Mouse (Mus musculus): ENCODE results near the gene Lsm10.

Lsm10 gene

DNA sequence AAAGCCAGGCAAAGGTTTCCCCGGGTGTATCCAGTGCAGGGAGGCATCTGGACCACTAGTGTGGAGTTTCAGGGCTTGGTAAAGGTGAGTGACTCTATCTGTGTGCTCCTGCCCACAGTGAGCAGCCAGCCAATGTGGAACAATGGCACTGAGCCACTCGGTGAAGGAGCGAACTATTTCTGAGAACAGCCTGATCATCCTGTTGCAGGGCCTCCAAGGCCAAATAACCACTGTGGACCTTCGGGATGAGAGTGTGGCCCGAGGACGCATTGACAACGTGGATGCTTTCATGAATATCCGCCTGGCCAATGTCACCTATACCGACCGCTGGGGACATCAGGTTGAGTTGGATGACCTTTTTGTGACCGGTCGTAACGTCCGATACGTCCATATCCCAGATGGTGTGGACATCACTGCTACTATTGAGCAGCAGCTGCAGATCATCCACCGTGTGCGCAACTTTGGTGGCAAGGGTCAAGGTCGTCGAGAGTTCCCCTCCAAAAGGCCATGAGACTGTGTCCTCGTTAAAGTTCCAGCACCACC, 1.4 kb downstream of the Lsm10 start:
- DNase-seq, result no peak

DNA sequence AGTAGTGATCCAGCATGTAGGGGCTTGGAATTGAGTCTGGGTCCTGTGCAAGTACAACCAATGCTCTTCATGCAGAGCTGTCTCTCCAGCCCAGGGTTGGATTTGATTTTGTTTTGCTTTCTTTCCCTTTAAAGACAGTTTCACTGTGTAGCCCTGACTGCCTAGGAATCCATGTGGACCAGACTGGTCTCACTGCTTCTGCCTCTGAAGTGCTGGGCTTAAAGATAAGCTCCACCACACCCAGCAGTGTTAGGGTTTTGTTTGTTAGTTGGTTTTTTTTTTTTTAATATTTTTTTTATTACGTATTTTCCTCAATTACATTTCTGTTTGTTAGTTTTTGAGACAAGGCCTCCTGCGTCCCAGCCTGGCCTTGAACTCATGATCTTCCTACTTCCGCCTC, 2.9 kb downstream of the Lsm10 start:
- DNase-seq, result no peak

DNA sequence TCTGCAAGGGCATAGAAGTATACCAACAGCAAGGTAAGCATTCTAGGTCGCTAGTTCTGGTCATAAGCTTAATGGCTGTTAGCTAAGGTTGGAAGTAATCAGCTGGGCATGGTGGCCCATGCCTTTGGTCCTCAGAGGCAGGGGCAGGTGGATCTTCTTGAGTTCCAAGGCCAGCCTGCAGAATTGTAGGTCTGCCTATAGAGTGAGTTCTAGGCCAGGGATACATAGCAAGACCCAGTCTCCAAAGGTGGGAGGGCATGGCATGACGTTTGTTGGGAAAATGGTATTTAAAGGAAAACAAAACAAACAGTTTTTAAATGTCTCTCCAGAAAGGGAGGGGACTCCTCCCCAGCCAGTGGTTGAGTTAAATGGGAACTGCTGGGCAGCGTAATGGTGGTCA, 4.3 kb downstream of the Lsm10 start:
- no peak for DNase-seq

DNA sequence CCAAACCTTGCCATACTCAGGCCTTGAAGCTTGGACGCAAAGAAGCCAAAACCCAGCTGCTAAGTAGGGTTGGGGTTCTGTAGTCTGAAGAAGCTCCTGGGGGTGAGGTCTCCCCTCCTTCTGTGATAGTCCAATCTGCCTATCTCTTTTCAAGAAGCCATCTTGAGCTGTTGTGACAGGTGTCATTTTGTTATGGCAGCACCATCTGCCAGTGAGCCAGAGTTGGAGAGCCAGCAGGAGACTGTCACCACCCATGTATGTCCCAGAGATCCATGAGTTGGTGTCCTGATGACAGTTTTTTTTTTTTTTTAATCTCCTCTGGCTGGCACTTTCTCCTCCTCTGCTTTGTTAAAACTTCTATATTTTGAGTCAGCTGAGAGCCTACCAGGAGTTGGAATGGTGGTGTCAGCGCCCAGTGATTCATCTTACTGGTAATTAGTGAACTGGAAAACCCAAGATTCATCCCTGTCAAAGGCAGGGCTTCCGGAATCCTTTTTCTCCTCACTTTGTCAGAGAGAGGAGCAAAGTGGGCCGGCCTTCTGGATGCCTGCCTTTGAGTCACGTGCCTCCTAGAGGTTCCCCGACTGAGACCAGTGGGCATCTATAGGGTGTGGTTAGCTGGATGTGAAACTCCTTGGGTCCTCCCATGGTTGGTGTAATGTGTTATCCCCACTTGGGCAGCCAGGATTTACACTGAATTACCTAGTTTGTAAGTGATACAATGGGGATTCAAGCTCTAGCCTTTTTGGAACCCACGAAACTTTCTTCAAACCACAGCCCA, 5.8 kb downstream of the Lsm10 start:
- no peak for DNase-seq

DNA sequence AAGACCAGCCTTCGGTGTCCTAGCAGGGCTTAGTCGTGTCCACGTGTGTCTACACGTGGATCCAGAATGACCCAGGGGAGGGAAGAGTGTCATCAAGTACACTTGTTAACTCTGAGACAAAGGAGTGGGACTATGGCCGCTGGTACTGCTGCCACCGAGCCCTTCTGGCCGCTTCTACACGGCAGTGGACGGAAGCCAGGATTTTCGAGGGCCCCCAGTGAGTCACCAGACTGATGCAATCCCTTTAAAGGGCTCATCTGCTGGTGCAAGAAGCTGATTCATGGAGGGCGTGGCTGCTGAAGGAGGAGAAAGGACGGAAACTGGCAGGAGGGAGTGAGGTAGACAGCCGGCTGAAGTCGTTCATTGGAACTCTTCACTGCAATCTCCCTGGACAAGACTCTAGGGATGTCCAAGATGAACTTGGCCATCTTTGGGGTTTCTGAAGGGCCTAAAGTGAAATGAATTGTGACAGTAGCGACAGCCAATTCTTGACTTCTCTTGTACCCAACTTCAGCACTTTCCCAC, 6.7 kb downstream of the Lsm10 start:
- peak; percentile 63 for DNase-seq

DNA sequence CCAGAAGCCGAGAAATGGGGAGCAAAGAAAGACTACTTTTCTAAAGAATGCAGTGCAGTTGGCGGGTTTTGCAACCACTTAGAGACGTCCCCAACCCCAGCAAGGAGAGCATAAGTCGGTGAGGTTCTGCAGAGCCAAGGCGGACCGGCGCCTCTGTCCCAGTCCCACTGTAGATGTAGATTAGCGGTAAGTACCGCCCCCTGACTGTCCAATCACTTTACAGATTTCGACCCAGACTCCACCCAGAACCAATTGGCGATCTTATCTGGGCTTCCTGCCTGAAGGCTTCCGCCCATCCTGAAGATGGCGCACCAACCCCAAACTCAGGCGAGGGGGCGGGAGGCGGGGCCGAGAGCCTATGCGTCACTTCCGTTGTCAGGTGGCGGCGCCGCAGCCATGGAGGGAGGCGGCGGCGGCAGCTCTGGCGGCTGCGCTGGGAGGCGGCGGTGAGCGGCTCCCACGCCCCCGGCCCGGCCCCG, 7.2 kb downstream of the Lsm10 start, which contains the start of gene Stk40:
Gene Stk40 (plus strand): TSS at position 368 of the 479 bp plus-strand sequence.
- peak; percentile 97 for DNase-seq

DNA sequence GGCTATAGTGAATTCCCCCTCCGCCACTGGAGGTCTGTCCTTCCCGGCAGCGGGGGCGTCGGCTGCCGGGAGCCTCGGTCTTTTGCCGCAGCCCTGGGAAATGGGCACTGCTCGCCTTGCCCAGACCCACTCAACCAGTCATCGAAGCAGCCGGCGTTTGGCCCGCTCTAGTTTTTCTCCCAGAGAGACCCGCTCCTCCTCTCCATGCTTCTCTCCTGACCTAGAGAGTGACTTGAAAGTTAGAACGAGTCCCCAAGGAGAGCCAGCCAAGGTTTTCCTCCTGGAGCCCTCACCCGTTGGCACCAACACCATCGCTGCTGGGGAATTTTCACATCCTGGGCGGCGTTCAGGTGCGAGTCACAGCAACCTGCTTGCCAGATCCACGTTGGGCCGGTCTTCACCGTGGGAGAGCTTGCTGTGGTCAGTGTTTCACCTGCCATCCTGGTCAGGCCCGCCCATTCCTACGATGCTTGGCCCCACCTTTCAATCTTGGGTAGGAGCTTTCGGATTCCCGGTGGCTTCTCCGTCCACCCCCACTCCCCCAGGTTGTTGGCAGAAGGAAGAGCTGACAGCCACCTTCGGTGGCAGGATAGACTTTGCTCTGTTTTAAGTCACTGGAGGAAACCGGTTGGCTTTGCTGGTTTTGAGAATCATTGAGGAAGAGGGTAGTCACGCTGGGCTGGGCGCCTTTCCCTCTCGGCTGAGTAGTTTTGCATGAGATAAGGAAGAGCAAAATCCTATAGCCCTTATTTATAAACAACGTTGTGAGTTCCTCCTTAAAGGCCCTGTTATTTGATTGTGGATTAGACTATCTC, 8.0 kb downstream of the Lsm10 start:
- DNase-seq, result no peak

DNA sequence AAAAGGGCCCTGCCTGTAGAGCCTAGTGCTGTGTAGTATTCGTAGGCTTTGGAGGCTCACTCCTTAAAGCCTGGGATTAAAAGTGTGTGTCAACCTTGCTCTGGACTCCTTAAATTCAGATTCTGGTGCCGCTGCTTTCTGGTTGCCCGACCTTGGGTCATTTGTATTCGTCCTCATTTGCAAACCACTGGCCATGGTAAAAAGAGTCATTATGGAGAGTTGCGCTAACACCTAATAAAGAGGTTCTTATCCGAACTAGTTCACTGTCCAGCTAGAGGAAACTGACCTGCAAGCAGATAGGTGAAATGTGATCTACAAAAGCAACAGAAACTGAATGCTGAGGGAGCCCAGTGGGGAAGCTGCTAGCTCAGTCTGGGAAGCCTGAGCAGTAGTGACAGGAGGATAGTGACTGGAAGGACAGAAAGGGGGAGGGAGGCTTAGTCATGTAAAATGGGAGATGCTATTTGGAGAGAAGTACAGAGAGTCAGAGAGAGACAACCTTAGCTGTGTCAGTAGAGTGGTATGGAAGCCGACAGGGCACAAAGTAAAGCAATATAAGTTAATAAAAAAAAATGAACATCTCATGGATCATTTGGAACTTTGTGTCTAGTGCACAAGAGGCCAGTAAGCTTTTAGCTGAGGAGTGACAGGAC, 8.8 kb downstream of the Lsm10 start:
- no peak for DNase-seq

DNA sequence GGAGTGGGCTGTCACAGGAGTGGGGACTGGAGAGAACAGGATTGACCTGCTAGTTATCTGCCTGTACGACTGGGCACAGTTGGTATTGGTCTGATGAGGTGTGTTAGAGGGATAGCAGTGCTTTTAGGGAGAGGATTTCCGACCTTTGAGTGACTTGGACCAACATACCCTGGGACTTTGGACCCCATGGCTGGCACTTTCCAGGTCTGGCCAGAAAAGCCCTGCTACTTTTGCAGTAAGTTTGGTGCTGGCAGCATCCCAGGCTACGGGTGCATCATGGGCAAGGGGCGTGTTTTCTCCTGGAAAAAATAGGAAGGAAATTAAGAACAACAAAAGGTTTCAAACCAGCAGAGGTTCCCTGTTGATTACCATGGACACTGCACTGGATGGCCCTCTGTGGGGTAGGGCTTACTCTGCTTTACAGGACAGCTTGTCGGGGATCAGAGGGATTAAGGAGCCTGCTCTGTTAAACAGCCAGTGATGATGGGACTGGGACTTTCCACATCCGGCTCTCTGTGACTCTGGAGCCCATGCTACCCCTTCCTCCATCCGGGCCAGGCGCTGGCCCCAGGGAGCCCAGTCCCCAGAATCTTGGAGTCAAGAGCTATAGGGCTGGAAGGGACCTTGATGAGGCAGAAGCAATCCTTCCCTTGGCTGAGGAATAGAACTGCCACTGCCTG, 11.8 kb downstream of the Lsm10 start:
- no peak for DNase-seq

DNA sequence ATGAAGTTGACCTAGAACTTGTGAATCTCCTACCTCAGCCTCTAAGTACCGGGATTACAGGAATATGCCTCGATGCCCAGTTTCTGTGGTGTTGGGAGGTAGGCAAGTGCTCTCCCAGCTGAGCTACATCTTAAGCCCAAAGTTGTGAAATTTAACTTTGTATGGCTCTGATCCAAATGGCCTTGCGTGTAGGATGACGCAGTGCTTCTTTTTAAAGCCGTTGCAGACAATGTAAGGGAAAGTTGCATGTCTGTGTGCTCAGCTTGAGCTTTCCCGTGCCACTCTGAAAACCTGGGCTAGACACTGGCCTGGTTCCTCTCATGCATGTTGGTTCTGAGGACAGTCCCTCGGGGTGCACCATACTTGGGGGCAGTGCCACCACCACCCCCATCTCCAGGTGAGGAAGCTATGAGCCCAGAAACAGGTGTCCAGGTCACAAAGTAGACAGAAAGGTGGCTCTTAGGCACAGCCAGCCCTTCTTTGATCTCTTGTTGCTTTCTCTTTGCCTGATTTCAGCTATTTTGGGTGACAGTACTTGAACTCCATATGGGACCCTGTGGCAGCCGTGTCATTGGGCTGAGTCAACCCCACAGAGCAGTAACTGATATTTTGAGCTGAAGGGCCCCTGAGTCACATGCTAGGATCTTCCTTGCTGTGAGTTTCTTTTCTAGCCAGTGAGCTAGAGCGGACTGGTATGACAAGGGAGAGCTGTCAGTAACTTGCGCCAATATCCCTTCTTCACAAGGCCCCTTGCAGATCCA, 13.4 kb downstream of the Lsm10 start:
- DNase-seq, result no peak

DNA sequence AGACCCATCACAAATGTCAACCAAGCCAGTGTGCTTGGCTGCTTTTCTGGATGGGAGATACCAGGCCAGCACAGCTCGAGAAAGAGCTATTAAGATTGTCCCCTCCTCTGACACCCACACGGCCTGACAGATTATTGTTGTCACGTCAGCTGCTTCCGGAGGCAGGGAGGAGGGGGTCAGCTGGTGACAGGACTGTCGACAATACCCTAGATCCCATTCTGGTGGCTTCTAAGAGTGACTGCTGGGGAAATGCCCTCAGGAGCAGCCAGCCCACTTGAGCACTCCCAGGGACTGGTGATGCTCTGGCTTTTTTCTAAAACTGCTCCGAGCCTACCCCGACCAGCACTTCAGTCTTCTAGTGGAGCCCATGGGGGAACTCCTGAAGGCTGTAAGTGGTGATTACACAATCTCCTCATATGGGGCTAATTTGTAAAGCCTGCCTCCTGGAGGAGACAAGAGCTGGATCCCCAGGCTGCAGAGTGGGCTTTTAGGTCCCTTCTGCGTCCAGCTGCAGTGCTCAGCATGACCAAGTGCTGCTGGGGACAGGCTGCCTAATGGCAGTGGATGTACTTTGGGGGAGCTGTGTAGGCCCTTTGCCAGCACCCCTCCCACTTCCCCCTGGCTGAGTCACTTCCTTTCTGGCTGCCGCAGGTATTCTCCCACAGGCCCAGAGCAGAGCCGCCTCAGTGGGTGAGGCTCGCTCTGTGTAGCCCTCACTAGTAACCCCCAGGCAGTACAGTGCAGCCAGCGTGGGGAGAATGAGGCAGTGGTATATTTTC, 14.1 kb downstream of the Lsm10 start:
- peak; percentile 80 for DNase-seq

DNA sequence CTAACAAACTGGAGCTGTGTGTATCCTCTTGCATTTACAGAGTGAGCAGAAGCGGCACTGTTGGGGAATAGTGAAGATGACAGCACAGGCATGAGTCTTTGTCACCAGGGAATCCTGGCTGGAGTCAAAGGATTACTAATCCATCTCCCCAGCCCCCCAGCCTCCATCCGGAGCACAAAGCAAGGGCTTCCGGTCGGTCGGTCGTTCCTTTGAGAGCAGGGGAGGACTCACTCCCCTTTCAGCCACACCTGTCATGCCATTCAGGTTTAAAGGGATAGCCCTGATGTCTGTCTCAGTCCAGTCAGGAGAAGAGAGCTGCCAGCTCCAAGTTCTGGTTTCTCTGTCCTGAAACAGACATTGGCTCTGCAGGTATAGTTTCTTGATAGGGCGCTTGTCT, 14.7 kb downstream of the Lsm10 start:
- no peak for DNase-seq

DNA sequence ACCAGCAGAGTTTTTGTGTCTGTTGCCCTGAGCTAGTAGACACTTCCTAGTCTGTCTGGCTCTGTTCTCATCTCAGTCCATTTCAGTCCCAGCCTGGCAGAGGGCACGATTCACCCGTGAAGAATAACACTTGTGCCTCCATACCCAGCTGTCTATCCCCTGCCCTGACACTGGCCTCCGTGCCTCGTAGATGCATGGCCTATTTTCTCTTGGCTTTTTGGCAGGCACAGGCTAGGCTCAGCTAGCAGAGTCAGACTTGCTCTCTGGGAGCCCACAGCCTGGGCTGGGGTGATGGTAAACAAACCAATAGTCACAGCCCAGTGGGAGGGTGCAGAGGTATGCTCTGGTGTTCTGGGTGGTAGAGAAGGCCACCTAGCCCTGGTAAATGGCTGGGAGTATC, 16.8 kb downstream of the Lsm10 start:
- no peak for DNase-seq

DNA sequence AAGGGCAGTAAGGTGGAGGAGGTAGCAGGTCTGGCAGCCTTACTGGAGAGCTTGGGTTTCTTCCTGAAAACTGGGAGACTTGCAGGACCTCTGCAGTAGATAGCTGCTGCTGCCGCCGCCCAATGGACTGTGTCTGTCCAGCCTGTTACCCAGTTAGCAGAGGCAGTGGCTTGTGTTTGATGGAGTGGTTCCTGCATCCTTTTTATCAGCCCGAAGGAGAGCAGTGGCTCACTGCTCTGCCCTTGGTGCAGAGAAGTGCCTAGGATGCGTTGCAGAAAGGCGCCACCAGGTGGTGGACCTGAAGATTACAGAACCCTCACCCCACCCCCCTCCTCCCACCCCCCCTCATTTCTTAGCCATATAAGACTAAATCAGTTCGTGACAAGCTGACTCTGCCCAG, 17.5 kb downstream of the Lsm10 start:
- DNase-seq, result peak; percentile 91

DNA sequence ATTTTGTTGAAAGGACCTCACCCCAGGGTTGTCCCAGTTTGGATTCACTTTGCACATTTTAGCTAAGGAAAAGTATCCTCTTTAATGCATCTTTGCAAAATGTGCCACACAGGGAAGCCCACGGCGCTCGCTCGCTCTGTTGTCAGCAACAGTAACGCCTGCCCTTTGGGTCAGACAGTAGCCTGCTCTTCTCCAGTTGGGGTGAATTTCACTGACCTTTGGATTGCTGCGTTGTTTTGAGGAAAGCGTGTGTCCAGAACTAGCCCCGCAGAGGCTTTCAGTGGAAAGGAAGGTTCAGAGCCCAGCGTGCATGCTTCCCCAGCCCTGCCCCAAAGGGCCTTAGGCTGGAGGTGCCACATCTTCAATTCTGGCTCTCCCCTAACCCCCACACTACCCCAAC, 19.0 kb downstream of the Lsm10 start:
- DNase-seq, result no peak

DNA sequence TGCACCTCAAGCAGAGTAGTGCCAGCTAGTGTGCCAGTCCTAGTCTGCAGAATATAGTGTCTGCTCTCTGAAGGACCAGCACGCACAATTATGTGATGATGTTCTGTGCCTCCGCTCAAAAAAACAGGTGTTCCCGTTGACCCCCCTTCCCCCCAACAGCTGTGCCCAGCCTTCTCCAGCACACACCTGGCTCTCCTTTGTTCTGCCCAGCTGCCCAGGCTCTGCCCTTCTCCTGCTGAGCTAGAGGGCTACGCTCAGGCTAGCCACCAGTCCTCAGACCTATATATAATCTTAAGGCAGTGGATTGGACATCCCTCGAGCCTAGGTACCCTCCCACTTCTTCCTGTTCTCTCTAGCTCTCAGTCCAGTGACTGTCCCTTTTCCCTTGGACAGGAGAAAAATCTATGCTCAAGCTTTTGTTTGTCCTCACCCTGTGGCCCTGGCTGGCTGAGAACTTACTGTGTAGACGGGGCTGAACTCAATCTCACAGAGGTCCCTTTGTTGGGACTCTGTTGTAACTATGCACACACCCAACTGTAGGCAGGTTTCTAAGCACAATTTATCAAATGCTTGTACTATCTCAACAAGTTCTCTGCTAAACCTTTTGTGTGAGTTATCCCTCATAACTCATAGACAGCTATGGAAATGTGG, 19.6 kb downstream of the Lsm10 start:
- DNase-seq, result no peak

DNA sequence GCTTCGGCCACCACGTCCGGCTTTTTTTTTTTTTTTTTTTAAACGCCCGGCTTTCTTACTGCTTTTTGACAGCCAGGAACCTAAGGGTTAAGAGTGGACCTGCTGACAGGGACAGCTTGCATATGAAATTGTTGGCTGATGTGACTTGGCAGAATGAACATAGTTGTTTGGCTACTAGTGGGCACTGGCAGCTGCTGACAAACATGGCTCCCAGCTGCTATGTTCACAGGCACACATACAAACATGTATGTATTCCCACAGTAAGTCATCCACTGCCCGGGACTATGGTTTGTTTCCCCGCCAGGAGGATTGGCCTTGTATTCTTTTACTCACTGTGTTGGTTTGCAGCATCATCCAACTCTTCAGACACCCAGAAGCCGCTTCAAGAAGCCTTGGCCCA, 20.7 kb downstream of the Lsm10 start:
- DNase-seq, result no peak

DNA sequence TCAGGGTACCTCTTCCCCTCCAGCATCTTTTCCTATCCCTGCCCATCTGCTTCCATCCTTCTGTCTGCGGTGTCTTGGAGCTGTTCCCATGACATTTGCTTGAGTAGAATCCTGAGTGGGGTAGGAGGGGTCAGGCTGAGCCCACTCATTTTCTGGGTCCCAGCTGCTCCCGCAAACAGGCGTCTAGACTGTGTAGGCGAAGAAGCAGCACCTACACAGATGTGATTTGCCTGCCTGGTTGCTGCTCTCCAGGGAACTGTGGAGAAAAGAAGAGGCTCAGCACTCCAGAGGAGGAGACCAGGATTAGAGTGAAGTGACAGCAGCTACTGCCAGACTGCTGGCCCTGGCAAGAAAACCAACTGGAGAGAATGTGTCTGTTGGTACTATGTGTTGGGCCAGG, 22.2 kb downstream of the Lsm10 start:
- no peak for DNase-seq

DNA sequence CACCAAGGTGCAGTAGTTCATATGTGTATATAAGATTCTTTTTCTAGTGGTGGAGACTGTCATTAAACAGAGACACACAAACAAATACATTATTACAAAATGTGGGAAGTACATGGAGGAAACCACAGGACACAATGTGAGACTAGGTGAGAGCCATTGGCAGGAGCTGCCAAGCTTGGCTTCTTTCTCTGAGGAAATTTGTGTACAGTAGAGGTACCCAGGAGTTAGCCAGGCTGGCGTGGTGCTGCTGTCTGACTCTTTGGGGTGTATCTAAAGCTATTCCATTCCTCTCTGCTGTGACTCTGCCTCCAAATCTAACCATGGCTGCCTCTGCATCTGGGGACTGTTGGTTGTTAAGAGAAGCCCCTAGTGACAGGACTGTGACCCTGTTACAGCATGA, 22.6 kb downstream of the Lsm10 start:
- DNase-seq, result no peak

DNA sequence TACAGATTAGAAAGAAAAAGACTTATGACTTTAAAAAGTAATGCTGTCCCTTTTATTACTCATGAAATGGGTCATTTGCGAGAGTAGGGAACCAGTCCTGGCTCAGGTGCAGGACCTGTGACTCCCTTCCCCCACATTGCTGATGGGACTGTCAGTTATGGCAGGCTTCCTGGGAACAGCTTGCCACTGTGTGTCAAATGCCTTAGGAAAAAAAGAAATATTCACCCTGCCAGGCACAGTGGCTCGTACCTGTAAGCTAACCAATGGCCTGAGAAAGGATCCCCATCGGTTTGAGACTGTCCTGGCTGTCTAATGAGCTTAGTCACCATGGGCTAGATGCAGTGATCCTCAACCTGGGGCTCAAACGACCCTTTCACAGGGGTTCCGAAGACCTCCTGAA, 23.6 kb downstream of the Lsm10 start:
- no peak for DNase-seq
